Mouse (Mus musculus) heart, postnatal 4 days (tissue): Measurements from ENCODE around the gene Itga2b. TPM values are rescaled to one million over a fixed set of nuclear protein-coding genes. Genes with fewer than 3 reads are reported as not detected.

Experiments
- DNase-seq: peaks from one replicate; pipeline ENCODE4 v3.0.0; 2021
- total RNA-seq, 2 experiments: library from RNA; stranded (reverse); gene quantifications; 2 replicates each; pipeline ENCODE4 v1.2.3; 2021

Gene Itga2b
- total RNA-seq, 2 experiments from 2014 or later, result 4.2 to 5.4 TPM

DNA sequence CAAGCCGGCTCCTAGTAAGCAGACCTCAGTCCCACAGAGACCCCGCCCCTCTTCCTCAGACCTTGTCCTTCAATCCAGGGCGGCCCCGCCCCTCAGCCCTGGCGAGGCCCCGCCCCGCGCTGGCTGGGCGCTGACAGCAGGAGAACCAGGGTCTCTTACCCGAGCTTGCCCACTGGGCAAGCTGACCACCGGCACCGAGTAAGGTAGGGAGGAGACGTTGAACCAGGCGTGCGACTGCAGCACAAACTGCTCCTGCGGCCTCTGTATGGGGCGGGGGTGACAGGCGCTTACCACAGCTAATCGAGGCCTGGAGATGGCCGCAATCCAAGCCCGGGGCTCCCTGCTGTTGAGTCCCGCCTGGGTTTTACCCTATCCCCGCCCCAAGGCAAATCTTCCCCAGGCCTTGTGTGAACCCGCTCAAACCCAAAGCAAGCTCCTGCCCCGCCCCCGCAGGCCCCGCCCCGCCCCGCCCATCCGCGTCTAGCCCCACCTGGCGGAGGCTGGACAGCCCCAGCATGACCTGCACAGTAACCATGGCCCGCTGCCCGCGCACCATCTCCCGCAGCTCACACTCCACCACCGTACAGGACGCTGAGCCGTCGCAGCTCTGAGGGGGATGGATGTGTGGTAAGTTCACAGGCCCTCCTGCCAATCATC lies 14.1 kb downstream of the Itga2b start:
- DNase-seq, result peak; percentile 82

DNA sequence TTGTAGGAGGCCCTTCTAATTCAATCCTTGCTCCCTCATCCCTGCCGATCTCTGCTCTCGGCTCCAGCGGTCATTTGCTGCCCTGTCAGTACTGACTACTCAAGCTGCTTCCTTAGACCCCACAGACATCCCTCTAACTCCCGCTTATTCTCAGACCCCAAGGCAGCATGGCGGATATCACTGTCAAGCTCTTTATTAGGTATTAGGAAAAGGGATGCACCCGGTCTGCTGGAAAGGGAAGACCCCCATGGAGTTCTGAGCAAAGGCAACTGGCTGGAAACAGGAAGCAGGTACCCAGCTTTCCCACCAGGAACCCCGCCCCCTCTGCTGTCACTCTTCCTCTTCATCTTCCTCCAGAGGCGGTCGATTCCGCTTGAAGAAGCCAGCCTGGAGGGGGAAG lies 16.8 kb downstream of the Itga2b start:
- DNase-seq, result no peak

DNA sequence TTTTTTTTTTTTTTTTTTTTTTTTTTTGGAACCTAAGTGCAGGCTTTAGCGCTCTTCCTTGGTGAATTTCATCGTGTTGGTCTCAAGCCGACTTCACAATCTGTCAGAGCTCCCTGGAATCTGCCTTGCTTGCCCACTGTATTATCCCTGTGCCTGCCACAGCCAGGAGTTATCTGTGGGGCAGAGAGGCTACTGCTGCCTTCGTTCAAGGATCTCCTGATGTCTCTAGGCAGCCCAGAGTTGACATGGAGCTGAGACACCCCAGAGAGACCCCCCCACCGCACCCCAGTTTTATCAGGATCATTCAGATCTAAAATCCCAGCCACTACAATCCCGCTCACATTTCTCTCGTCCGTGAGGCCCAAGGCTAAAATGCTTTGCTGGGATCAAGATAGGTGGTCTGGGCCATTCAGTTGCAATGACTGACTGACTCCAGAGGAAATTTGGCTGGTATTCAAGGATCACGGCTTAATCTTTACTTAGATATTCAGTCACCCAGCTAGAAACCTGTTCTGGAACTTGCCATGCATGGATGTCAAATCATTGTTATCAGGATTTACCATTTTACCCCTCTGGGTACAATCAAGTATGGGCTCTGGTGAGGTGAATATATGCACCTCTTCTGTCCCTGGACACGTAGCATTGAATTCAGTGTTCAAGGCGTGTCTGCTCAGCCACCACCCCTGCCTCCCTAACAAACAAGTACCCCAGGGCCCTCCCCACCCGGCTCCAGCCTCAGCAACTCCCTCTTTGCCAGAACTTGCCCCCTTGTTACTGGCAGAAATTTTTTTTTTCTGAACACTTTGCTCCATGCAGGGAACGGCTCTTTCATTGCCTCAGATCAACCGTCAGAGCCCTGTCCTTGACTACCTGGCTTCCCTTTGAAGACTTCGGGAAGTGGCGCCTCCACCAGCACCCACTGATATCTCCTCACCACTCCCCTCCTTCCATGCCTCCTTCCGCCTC lies 20.6 kb downstream of the Itga2b start:
- DNase-seq, result no peak

DNA sequence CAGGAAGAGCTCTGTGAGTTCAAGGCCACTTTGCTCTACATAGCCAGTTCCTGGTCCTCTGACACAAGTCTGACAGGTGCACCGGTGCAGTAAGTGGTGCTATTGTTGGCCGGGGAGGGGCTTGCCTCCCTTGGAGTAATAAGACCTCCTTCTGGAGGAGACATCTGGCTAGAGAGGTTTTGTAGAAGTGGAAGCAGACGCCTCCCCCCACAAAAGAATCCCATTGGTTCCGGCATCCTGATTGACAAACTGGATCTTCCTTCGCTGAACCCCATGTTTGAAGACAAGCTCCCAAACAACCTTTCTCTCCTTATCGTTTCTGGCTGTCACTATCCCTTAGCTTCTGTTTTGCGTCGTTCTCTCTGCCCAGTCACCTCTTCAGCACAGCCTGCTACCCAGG lies 21.6 kb downstream of the Itga2b start:
- DNase-seq, result no peak

DNA sequence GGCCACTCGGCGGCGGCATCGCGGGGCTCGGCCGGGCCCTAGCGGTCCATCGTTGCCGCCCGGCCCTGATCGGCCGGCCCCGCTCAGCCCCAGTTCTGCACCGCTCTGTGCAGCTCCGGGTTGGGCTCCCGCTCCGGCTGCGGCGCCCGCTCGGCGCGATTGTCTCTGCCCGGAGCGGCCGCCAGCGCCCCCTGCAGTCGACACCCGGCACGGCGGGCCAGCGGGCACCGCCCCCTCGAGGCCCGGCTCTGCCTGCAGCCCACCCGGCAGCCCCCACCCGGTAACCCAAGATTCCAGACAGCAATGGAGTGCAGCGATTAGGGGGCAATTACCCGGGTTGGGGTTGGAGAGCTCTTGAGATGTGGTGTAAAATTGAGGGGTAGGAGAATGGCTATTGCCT lies 22.4 kb downstream of the Itga2b start, which contains the start of gene Fam171a2:
Gene Fam171a2, minus strand, starts transcription at position 186 of the 400 bp plus-strand sequence.
- DNase-seq, result peak; percentile 93

DNA sequence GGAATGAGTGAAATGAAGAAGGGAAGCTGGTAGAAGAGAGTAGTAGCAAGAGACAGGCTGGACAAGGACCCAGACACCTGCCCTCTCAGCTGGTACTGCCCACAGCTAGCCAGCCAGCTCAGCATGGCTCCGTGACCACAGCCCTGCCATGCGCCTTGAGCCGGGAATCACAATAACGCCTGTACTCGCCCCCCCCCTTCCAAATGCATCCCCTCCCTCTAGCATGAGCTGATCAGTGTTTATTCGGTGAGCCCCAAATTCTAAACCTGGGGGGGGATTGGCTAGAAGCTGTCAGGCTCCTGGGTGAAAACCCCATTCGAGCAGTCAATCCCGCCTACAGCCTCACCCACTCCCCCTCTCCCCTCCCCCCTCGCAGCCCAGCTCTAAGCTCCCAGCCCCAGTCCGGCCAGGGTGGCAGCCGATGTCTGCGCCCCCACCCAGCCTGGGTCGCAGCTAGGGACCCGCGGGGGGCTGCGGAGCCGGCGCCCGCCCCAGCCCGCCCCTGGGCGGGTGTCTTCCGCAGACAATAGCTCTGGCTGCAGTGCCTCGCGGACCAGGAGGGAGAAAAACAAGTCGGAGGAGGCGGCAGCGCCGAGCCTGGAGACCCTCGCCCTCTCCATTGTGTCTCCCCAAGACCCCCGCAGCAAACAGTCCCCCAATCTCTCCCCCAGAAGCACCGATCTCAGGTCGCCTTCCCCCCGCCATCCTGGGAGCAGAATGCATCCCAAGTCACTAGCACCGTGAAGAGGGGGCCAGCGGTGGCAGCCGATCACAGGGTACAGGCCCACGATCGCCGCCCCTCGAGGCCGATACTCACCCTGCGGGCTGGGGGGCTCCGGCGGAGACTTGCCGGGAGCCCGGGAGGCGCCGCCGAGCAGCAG lies 23.1 kb downstream of the Itga2b start:
- DNase-seq, result no peak

DNA sequence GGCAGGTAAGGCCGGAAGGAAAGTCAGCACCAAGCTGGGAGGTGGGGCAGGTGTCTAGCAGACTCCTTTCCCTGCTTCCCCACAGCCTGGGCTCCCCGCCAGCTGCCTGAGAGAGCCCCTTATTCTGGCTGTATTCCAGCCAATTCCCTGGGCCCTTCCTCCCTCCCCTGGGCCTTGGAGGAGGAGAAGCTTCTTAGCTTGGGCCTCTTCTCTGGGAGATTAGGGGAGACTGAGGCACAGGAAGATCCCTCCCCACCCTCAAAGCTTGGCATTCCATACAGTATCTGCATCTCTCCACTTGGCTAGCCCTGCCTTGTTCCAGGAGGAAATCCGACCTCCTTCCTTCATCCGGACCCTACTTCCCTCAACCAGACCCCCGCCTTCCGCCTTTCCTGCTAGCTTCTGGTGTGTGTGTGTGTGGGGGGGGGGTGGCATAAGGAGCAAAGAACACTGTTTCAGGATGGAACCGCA lies 24.0 kb downstream of the Itga2b start:
- peak; percentile 80 for DNase-seq

DNA sequence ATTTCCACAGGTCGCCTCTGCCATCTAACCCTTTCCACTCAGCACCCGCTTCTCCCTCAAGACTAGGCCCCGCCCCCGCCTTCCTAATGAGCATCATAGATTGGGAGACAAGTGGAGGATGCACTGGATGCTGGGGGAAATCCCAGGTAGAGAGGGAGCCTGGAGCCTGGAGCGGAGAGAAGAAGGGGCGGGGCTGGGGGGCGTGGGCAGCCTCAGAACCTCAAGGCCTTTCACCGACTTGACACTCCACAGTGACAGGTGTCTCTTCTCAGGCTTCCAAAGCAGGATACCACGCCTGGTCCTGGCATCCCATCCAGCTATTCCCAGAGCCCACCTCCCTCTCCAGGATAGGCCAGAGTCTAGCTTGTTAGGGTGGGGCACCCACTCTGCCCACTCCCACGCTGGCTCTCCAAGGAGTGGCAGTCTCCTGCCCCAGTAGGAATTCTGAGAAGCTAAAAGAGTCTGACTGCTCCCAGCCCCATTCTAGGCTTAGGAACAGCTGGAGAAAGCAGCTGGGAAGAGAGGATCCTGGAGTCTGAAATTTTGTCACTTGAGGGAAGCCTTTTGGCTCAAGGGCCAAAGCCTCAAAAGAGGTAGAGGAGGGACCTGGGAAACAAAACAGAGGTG lies 24.5 kb downstream of the Itga2b start:
- peak; percentile 63 for DNase-seq

DNA sequence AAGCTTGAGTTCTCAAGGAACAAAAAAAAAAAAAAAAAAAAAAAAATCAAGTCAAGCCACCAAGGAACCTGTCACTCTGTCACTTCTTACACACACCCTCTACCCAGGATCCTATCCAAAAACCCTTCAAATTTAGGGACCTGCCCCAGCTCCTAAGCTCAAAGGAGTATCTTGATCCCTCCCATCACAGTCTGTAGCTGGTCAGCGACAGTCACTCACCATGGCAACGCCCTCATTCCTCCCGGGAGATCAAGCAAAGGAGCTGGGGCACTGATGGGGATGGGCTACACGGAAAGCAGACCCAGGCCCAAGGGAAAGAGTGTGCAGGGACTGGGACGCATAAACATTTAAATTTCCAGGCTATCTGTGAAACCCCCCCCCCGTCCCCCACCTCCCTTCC lies 25.1 kb downstream of the Itga2b start:
- DNase-seq, result no peak

DNA sequence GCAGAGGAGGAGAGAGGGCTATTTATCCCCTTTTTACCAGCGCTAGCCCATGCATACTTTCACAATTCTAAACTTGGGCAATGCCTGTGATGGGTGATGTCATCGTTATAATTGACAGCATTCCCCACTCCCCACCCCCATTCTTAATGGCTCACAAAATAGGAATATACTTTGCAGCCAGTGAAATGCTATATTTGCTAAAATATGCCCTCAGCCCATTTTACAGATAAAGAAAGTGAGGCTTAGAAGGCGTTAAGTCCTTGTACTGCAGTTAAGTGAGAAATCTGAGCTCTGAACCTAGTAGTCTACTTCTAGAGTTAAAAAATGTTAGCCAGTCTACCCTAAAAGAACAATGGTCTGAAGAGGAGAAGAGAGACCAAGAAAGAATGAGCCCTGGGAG lies 25.6 kb downstream of the Itga2b start:
- DNase-seq, result no peak

DNA sequence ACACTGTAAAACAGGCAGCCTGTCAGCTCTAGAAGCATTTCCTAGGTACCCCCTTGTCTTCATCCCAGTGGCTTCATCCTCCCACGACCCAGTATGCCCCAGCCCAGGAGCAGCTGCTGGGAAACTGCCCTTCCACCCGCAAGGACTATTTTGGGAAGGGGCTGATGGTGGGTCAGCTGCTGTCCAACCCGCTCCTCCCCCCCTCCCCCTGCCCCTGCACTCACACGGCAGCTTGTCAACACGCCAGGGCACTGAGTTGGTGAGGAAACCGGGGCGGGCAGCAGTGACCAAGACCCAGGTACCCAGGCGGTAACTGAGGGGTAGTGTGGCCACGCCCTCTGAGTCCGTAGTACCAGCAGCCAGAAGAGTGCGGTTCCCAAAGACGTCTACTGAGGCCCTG lies 26.2 kb downstream of the Itga2b start:
- DNase-seq, result no peak

DNA sequence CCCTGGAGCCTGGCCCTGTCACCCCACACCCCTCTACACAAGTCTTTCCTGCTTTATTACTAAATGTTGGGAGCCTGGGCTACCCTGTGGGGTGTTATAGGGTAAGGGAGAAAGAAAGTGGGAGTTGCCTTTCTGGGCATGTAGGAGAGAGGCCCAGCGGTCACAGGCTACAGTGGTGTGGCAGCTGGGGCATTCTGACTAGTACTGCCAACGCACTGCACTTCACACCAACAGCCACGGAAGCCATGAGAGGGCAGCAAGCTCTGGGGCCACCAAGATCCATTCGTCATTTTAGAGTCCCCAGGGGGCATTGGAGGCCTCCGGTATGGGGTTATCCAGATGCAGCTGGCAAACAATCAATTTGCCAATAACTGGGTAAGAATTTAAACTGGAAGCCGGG lies 27.8 kb downstream of the Itga2b start:
- DNase-seq, result no peak

DNA sequence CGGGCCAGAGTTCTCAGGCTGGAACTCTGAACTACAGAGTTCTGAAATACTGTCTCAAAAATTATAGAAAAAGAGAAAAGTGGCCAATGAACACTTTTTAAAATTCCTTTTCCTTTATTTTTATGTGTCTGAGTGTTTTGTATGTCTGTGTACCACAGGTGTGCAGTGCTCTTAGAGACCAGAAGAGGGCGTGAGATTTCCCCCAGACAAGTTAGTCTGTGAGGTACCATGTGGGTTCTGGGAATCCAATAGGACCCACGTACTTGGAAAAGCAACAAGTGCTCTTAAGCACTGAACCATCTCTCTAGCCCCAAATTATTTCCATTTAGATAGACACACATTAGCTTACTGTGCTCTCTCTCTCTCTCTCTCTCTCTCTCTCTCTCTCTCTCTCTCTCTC lies 28.5 kb downstream of the Itga2b start:
- no peak for DNase-seq

DNA sequence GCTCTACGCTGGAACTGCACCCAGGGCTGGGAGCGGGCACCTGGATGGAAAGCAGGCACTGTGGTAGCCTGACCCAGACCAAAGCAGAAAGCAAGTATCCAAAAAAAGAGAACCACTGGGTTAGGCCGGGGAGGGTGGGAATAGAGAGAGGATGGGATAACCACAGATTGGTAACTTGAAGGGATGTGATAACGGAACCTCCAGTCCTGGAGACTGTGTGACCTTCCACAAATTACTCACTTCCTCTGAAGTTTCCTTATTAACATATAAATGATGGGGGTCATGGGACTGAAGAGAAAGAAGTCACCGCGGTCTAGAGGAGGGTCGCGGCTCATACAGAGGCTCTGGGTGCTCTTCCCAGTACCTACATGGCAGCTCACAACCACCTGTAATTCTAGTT lies 29.7 kb downstream of the Itga2b start:
- DNase-seq, result no peak

DNA sequence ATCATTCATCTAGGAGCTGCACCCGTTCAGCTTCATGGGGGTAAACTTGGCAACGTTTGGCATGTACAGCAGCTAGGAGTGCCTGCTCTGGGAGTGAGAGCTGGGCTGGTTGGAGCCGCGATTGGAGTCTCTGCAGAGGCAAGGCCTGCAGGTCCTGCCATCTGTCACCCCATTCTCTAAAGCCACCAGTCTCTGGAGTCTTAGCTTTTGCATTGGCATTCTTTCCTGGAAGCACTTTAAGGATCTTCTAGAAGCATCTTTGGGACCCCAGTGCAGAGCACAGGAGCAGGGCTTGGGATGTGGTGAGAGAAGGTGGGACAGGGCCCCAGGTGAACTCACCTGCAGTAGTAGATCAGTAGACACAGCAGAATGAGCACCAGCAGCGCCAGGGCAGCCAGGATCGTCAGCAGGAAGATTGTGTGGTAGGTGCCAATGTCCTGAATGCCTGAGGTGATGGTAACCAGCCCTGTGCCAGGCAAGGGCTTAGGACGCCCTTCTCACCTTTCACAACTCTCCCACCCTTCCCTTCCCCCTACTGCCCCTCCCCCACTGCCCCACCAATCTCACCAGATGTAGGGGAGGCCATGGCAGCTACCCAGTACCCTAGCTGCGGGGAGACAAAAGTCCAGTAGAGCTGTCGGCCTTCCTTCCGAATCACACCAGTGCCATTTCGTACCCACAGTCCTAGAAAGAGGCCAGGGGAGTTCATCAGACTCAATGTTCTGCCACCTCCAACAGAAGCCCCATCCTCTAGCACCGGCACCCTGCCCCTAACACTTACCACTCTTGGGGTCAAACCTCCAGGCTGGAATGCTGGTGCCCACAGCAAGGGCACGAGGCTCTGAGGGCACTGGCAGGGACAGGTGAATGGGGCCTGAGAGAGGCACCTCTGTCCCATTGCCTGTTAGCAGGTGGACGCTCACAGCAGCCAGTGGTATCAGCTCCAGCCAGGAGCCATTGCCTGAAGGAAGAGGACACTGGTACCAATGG lies 30.5 kb downstream of the Itga2b start:
- no peak for DNase-seq

DNA sequence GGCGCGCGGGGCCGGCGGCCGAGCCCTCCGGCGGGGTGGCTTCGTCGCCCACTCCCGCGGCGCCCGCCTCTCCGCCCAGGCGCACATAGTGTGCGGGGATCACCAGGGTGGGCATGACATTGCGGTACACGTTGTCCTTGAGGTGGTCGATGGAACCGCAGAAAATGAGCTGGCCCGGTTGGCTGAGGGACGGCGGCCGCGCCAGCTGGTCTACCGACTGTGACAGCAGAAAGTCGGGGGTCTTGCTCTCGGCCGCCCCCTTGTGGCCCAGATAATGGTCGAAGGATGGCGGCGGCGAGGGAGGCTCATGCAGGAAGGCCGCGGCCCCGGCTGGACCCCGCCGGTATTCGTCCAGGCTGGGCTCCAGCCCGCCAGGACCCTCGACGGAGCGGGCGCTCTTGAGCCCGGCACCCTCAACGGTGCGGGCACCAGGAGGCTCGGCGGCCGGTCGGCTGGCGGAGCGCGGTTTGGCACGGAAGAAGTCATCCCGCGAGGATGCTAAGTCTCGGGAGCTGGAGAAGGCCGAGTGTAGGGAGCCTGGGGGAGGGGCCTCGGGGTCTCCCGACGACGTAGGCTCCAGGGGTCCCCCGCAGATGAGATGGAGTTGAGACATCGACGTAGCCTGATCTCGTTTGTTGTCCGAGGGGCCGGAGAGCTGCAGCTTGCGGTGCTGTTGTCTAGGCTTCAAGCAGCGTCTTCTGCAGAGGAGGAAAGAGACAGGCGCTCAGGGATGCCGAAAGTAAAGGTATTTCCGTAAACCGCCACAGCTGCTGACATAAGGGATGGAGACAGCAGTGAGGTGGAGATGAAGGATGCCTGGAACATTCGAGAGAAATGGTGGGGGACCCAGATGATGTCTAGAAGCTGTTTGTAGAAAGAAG lies 31.5 kb downstream of the Itga2b start:
- peak; percentile 94 for DNase-seq

DNA sequence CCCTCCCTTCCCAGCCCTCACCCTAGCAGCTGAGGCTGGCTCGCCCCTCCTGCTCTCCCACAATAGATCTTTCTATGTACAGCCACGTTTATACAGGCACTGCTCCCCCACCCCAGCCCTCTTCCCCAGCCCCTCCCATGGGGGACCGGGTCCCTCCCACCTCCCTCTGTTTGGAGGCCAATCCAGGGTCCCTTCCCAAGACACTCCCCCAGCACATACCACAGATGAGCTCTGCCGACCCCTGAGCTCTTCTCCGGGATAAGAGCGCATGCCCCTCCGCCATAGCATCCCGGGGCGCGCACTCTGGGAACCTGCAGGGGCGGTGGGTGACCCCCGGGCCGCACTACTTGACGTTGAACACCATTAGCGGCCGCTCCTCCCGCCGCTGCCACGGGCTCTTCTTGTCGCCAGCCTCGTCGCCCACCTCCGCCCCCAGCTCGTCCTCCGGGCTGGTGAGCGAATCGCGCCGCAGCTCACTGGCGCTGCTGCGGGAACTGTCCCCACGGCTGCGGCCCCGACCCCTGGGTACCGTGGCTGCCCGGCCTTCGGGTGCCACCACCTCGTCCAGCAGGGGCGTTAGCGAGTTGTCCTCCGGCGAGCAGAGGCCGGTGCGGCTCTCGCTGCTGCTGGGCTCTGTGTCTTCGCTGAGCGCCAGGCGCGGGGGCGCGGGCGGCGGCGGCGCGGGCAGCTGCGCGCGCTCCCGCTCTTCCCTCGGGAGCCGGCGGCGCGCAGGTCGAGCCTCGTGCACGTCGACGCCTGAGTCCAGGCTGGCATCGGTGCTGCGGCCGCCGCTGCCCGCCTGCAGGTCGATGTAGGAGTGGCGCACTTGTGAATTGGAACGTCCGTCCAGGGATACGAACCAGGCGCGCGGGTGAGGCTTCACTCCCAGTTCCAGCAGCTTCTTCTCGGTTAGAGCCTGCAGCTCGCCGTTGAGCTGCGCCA lies 32.5 kb downstream of the Itga2b start:
- peak; percentile 80 for DNase-seq

DNA sequence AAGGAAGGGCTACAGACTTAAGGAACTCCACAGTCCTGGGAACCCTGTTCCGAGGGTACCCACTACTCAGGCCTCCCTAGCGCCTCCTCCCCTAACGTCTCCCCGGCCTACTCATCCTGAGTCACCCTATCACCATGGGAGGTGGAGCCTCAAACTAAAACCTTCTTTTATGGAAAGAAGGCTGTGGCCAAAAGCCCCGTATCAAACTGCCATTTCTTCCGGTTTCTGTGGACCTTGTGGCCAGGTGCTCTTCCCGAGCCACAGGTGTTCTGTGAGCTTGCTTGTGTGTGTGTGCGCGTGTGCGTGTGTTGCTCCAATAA lies 33.5 kb downstream of the Itga2b start:
- DNase-seq, result no peak
